Mouse (Mus musculus) small intestine, adult 2 months (tissue): ENCODE data around the gene Myo1d. TPM values are rescaled to one million over a fixed set of nuclear protein-coding genes. Genes with fewer than 3 reads are reported as not detected.

Experiments used
- H3K27ac ChIP-seq: fragments of 200-500 bp; 2 replicates; pipeline ENCODE4 v1.5.1; 2012; ENCODE audit warnings: low read depth, low read length, control low read depth, inconsistent platforms; ENCODE audit not compliant: insufficient read depth
- H3K27me3 ChIP-seq: fragments of 200-500 bp; 2 replicates; pipeline ENCODE4 v1.6.1; 2012; ENCODE audit warnings: mild to moderate bottlenecking, moderate library complexity, low read length, inconsistent platforms; ENCODE audit not compliant: control insufficient read depth, insufficient read depth
- H3K36me3 ChIP-seq: fragments of 200-500 bp; 2 replicates; pipeline ENCODE4 v1.6.1; 2012; ENCODE audit warnings: mild to moderate bottlenecking, low read length, control low read depth, inconsistent platforms; ENCODE audit not compliant: control insufficient read depth, insufficient read depth
- H3K4me1 ChIP-seq: fragments of 200-500 bp; 2 replicates; pipeline ENCODE4 v1.6.1; 2012; ENCODE audit warnings: low read length, inconsistent platforms, mixed read lengths; ENCODE audit not compliant: control insufficient read depth, insufficient read depth, insufficient read length
- H3K4me3 ChIP-seq: fragments of 200-500 bp; 2 replicates; pipeline ENCODE4 v1.5.1; 2012; ENCODE audit warnings: low read depth, mild to moderate bottlenecking, control low read depth, inconsistent platforms, low read length, moderate library complexity
- CTCF ChIP-seq: fragments of 200-500 bp; IDR thresholded peaks from 2 replicates; pipeline ENCODE4 v1.5.1; 2012; ENCODE audit warnings: low read depth, mild to moderate bottlenecking, control low read depth, inconsistent platforms, low read length, moderate library complexity, mixed read lengths; ENCODE audit not compliant: insufficient replicate concordance, insufficient read length; ENCODE audit errors: extremely low read depth
- POLR2A ChIP-seq: fragments of 200-500 bp; IDR thresholded peaks from 2 replicates; pipeline ENCODE4 v1.6.1; 2012; ENCODE audit warnings: low read depth, mild to moderate bottlenecking, control low read depth, inconsistent platforms, low read length, moderate library complexity
- WGBS: fragments of 180-500 bp; shearing (Covaris S2); methylation state at CpG from one replicate; pipeline ENCODE4 v1.1.7; 2018; 5-methylcytosine and 5-hydroxymethylcytosine counted together
- polyA plus RNA-seq: library from polyadenylated mRNA; depleted of rRNA; stranded (reverse); fragments of >200 nt; gene quantifications from 2 replicates; pipeline ENCODE4 v1.2.3, GENCODE M21; 2012

The Myo1d gene
- polyA plus RNA-seq, 1 experiment, result 139 TPM

GRCm38 (mm10) chr11:80595482-80595881, 184.3 kb downstream of the Myo1d start:
- peaks cover 4% of the 10 kb centered on the region; the same call in 1 of the 2 replicates for H3K4me1 ChIP-seq
- H3K4me3 ChIP-seq, result no peak overlapping the region
- H3K27me3 ChIP-seq, result no peaks in the 10 kb centered on the region
- no peak overlapping the region for H3K27ac ChIP-seq
- peaks cover 29% of the 10 kb centered on the region for H3K36me3 ChIP-seq
- WGBS, result 93% methylated on average over 1 of the region's 1 CpGs
- TF ChIP-seq POLR2A (no peak), CTCF (no peak)

GRCm38 (mm10) chr11:80589387-80589786, 190.4 kb downstream of the Myo1d start:
- Histone ChIP-seq H3K27me3 (no peaks in the 10 kb centered on the region), H3K4me1 (peaks cover 2% of the 10 kb centered on the region; the same call in 1 of the 2 replicates), H3K27ac (no peak overlapping the region), H3K4me3 (no peak overlapping the region), H3K36me3 (peaks cover 58% of the 10 kb centered on the region)
- TF ChIP-seq POLR2A (no peak), CTCF (no peak)
- 78% methylated on average over 5 of the region's 5 CpGs for WGBS

- H3K27ac ChIP-seq, result no peak overlapping the region
Measured at GRCm38 (mm10) chr11:80585761-80586160, 194.1 kb downstream of the Myo1d start.

GRCm38 (mm10) chr11:80585211-80585610, 194.6 kb downstream of the Myo1d start:
- no peaks in the 10 kb centered on the region for H3K27me3 ChIP-seq
- H3K36me3 ChIP-seq, result peaks cover 43% of the 10 kb centered on the region
- TF ChIP-seq POLR2A, result no peak
- TF ChIP-seq CTCF, result no peak
- no peaks in the 10 kb centered on the region for H3K4me1 ChIP-seq
- no peak overlapping the region for H3K27ac ChIP-seq
- WGBS, result 81% methylated on average over 11 of the region's 11 CpGs
- H3K4me3 ChIP-seq, result no peak overlapping the region

More at GRCm38 (mm10) chr11:80585761-80586160, 194.1 kb downstream of the Myo1d start:
- H3K4me1 ChIP-seq, result no peaks in the 10 kb centered on the region
- H3K27me3 ChIP-seq, result no peaks in the 10 kb centered on the region
- no peak overlapping the region for H3K4me3 ChIP-seq
- TF ChIP-seq CTCF, result no peak
- TF ChIP-seq POLR2A, result no peak
- H3K36me3 ChIP-seq, result peaks cover 45% of the 10 kb centered on the region

- 73% methylated on average over 3 of the region's 3 CpGs for WGBS
- Histone ChIP-seq H3K36me3 (peaks cover 17% of the 10 kb centered on the region), H3K27me3 (no peaks in the 10 kb centered on the region), H3K4me1 (no peaks in the 10 kb centered on the region), H3K27ac (no peak overlapping the region), H3K4me3 (no peak overlapping the region)
- TF ChIP-seq POLR2A, result no peak
- TF ChIP-seq CTCF, result no peak
Measured at GRCm38 (mm10) chr11:80580494-80580893, 199.3 kb downstream of the Myo1d start.

GRCm38 (mm10) chr11:80577747-80578640, 201.8 kb downstream of the Myo1d start:
- WGBS, result 64% methylated on average over 14 of the region's 14 CpGs
- Histone ChIP-seq H3K36me3 (peaks cover 11% of the 10 kb centered on the region), H3K4me3 (no peak overlapping the region), H3K4me1 (no peaks in the 10 kb centered on the region), H3K27me3 (no peaks in the 10 kb centered on the region), H3K27ac (no peak overlapping the region)
- no peak for TF ChIP-seq CTCF
- TF ChIP-seq POLR2A, result no peak

- Histone ChIP-seq H3K27me3 (no peaks in the 10 kb centered on the region), H3K4me3 (no peak overlapping the region), H3K27ac (no peak overlapping the region), H3K4me1 (no peaks in the 10 kb centered on the region), H3K36me3 (peaks cover 18% of the 10 kb centered on the region)
- TF ChIP-seq POLR2A (no peak), CTCF (no peak)
- WGBS, result 77% methylated on average over 3 of the region's 3 CpGs
Measured at GRCm38 (mm10) chr11:80575794-80576193, 204.0 kb downstream of the Myo1d start.

- no peak for TF ChIP-seq CTCF
- TF ChIP-seq POLR2A, result no peak
- H3K36me3 ChIP-seq, result peaks cover 22% of the 10 kb centered on the region
- no peaks in the 10 kb centered on the region for H3K27me3 ChIP-seq
- H3K4me1 ChIP-seq, result no peaks in the 10 kb centered on the region
- no peak overlapping the region for H3K4me3 ChIP-seq
- 87% methylated on average over 3 of the region's 3 CpGs for WGBS
- no peak overlapping the region for H3K27ac ChIP-seq
Measured at GRCm38 (mm10) chr11:80566286-80566685, 213.5 kb downstream of the Myo1d start.
